Mouse (Mus musculus): ENCODE measurements around the gene Atp8b5.

- TF ChIP-seq CTCF (conservative IDR thresholded peaks at IDR 0.05; ENCODE audit: low read length) = no peak
- TF ChIP-seq POU5F1 (IDR thresholded peaks at IDR 0.05; ENCODE audit: borderline replicate concordance, low read length) = no peak
These were observed 18.9 kb upstream of the Atp8b5 start for GRCm38 (mm10) chr4:43248026-43248425.

Data from E14TG2a.4 (cell line).